Mouse (Mus musculus) fibroblast of lung, adult 2 months (primary cell): ENCODE results near the gene Olfr646.

Experiments used
- DNase-seq: peaks from one replicate; pipeline ENCODE4 v3.0.0-alpha.2; 2011; ENCODE audit warnings: low read depth

Gene Olfr646

GRCm38 (mm10) chr7:104104757-104104972, at the start of gene Olfr646:
Gene Olfr646, plus strand, starts transcription at chr7:104104873.
- DNase-seq = no peak

- DNase-seq = no peak
Measured at GRCm38 (mm10) chr7:104059215-104059614, 45.5 kb upstream of the Olfr646 start.

GRCm38 (mm10) chr7:104061345-104061744, 43.3 kb upstream of the Olfr646 start, which contains the start of gene 4930516K23Rik:
Gene 4930516K23Rik, minus strand, starts transcription at chr7:104061445.
- DNase-seq = no peak

- DNase-seq = no peak
Measured at GRCm38 (mm10) chr7:104071769-104072168, 32.9 kb upstream of the Olfr646 start, which contains the start of gene Olfr644. Gene Olfr644, minus strand, starts transcription at chr7:104071869.

DNA sequence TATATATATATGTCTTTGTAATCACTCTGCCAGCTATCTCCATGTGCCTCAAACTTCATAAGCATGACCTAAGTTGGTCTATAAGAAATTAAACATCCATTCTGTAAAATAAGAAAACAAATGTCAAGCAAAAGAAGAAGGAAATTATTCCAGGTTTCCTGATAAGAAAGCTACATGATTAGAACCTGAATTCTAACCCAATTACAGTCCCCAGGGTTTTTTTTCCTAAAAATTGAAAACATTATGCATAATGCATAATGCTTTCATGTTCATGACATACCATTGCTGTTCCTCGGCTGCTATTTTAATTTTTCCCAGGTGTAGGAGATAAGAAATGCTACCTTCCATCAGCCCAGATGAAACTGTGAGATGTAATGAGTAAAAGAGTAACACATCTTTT, 19.3 kb upstream of the Olfr646 start, which contains the start of gene Olfr645:
Gene Olfr645 (minus strand): TSS at position 101 of the 400 bp plus-strand sequence.
- no peak for DNase-seq

DNA sequence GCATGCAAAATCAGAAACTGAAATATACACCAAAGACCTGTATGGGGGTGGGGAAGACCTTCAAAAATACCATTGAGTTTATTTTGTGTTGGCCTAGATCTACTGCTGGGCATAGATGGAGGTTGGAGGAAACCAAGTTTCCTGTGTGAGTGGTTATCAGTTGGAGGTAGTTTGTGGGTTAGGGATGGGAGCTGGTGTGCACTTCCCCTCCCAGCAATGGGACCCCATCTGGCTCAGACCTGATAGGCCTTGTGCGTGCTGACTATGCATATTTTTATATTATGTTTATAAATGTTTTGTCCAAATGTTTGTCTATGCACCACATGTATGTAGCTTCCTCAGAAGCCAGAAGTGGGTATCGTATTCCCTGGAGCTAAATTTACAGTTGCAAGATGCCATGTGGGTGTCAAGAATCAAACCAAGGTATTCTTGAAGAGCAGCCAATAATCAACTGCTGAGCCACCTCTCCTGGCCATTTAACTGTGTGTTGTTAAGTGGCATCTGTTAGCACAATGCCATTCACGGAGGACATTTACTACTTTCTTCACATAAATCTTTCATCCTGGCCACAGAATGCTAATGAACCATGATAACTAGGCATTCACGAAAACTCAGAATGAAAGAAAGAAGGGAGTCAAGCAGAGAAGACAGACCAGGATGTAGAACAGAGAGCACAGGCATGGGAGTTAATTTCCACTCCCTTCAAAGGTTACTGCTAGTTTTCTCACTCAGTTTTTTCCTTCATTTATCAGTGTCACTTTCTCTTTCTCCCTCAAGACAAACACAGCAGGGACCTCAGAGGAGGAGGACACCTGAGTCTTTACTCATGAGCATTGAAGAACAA, 538 bp upstream of the Olfr646 start:
- no peak for DNase-seq

GRCm38 (mm10) chr7:104129726-104130125, 25.1 kb downstream of the Olfr646 start, which contains the start of gene Ubqln5:
Gene Ubqln5, minus strand, starts transcription at chr7:104129826.
- DNase-seq = no peak

GRCm38 (mm10) chr7:104137305-104137704, 32.6 kb downstream of the Olfr646 start, which contains the start of gene Olfr643:
Gene Olfr643, minus strand, starts transcription at chr7:104137405.
- DNase-seq = no peak

GRCm38 (mm10) chr7:104143179-104143578, 38.5 kb downstream of the Olfr646 start, which contains the start of gene Ubqln3:
Gene Ubqln3, minus strand, starts transcription at chr7:104143279.
- DNase-seq = no peak

- DNase-seq = no peak
Measured at GRCm38 (mm10) chr7:104150456-104150855, 45.8 kb downstream of the Olfr646 start, which contains the start of gene Ubqlnl. Gene Ubqlnl, minus strand, starts transcription at chr7:104150556.
